10 mouse cellular contexts compared by ENCODE assay signal in genomic region chr19:25360571-25361029, GRCm38 (mm10).
DNase-seq lines count a peak whose midpoint lies in the region; ATAC-seq lines count a peak whose summit lies in the region.
"Had no signal": no experiment of that assay in that cellular context is flagged by ENCODE, and none has a peak within 500 bp of the region (broad histone marks: within the 10 kb centered on the region; RNA-seq: fewer than 3 reads in every experiment).

No protein-coding gene starts in this region.

- H3K4me3 ChIP-seq in liver, embryonic 11.5 days (ENCODE audit: low read depth, low read length), result no peak overlapping the region
- no peak overlapping the region for H3K4me3 ChIP-seq in embryonic facial prominence, embryonic 11.5 days (ENCODE audit: low read depth, low read length)
- no peak overlapping the region for H3K4me3 ChIP-seq in lung, embryonic 16.5 days (ENCODE audit: low read length)
- H3K4me3 ChIP-seq: myocyte had no signal

- peak; percentile 26 for DNase-seq in liver
- DNase-seq in liver, embryonic 11.5 days (ENCODE audit: low spot score), result no peak
- DNase-seq in embryonic facial prominence, embryonic 11.5 days (ENCODE audit: low spot score), result peak; percentile 48
- peak; percentile 21 to 26 for DNase-seq in thymus, postnatal 10 days (ENCODE audit: low spot score in 2 of 2)
- DNase-seq in kidney, postnatal 36 days, result no peak
- no peak for DNase-seq in ovary, adult 18-20 months (ENCODE audit: low spot score)
- DNase-seq: layer of hippocampus, postnatal 36 days had no signal

- no peak overlapping the region for H3K9ac ChIP-seq in liver, embryonic 11.5 days (ENCODE audit: low read depth, low read length)
- no peak overlapping the region; the same call in 1 of the 2 replicates for H3K9ac ChIP-seq in embryonic facial prominence, embryonic 11.5 days (replicated peaks; ENCODE audit: low read length)
- no peak overlapping the region for H3K9ac ChIP-seq in lung, embryonic 16.5 days (ENCODE audit: low read length)

- WGBS in liver, embryonic 11.5 days, result 15% methylated on average over 9 of the region's 9 CpGs
- WGBS in embryonic facial prominence, embryonic 11.5 days, result 23% methylated on average over 9 of the region's 9 CpGs
- WGBS in lung, embryonic 16.5 days, result 29% methylated on average over 9 of the region's 9 CpGs

- H3K4me2 ChIP-seq in liver, embryonic 11.5 days, result no peak overlapping the region
- no peak overlapping the region for H3K4me2 ChIP-seq in embryonic facial prominence, embryonic 11.5 days (ENCODE audit: low read depth, low read length)
- H3K4me2 ChIP-seq in lung, embryonic 16.5 days (ENCODE audit: low read depth, low read length), result no peak overlapping the region

- no peaks in the 10 kb centered on the region; the same call in 1 of the 2 replicates for H3K36me3 ChIP-seq in liver, embryonic 11.5 days (ENCODE audit: control insufficient read depth, insufficient read depth, low read length)
- no peaks in the 10 kb centered on the region for H3K36me3 ChIP-seq in embryonic facial prominence, embryonic 11.5 days (replicated peaks; ENCODE audit: control insufficient read depth, insufficient read depth, low read depth, low read length)
- no peaks in the 10 kb centered on the region for H3K36me3 ChIP-seq in lung, embryonic 16.5 days (ENCODE audit: control insufficient read depth, insufficient read depth, low read length)

- no peak for ATAC-seq in liver, embryonic 11.5 days (replicated peaks; ENCODE audit: low FRiP score)
- ATAC-seq in embryonic facial prominence, embryonic 11.5 days (replicated peaks; ENCODE audit: insufficient number of reproducible peaks, low FRiP score, low TSS enrichment, low read depth), result no peak
- peak; percentile 64 for ATAC-seq in lung, embryonic 16.5 days (ENCODE audit: low read depth)
- no peak for ATAC-seq in erythroblast, adult 5-6 weeks (replicated peaks; ENCODE audit: low FRiP score, poor library complexity, severe bottlenecking)

- no peak overlapping the region for H3K27ac ChIP-seq in liver, embryonic 11.5 days (ENCODE audit: low read depth, low read length)
- H3K27ac ChIP-seq in embryonic facial prominence, embryonic 11.5 days (replicated peaks; ENCODE audit: low read depth, low read length), result no peak overlapping the region
- no peak overlapping the region for H3K27ac ChIP-seq in lung, embryonic 16.5 days (ENCODE audit: low read length)

- peaks cover 16% of the 10 kb centered on the region; the same call in 1 of the 2 replicates for H3K27me3 ChIP-seq in liver, embryonic 11.5 days (replicated peaks; ENCODE audit: control insufficient read depth, insufficient read depth, low read length)
- no peaks in the 10 kb centered on the region; the same call in 1 of the 2 replicates for H3K27me3 ChIP-seq in embryonic facial prominence, embryonic 11.5 days (ENCODE audit: control insufficient read depth, insufficient read depth, low read length)
- peaks cover 28% of the 10 kb centered on the region for H3K27me3 ChIP-seq in lung, embryonic 16.5 days (ENCODE audit: control insufficient read depth, insufficient read depth, low read depth, low read length)

- H3K9me3 ChIP-seq in liver, embryonic 11.5 days (ENCODE audit: control insufficient read depth, low read length), result no peaks in the 10 kb centered on the region
- H3K9me3 ChIP-seq in embryonic facial prominence, embryonic 11.5 days (replicated peaks; ENCODE audit: control insufficient read depth, low read length), result no peaks in the 10 kb centered on the region
- H3K9me3 ChIP-seq in lung, embryonic 16.5 days (ENCODE audit: control insufficient read depth, low read length), result no peaks in the 10 kb centered on the region

- peaks cover 4% of the 10 kb centered on the region; the same call in 1 of the 2 replicates for H3K4me1 ChIP-seq in liver, embryonic 11.5 days (replicated peaks; ENCODE audit: control insufficient read depth, insufficient read depth, low read length)
- H3K4me1 ChIP-seq in embryonic facial prominence, embryonic 11.5 days (ENCODE audit: control insufficient read depth, insufficient read depth, low read length), result no peaks in the 10 kb centered on the region
- H3K4me1 ChIP-seq in lung, embryonic 16.5 days (replicated peaks; ENCODE audit: control insufficient read depth, insufficient read depth, low read length), result peaks cover 10% of the 10 kb centered on the region; the same call in 1 of the 2 replicates

Comparison
In these comparisons a context has a peak if more than half of its experiments do, and no peak if none do; other contexts are left out.
1. DNase-seq: peak in liver (single experiment), embryonic facial prominence, embryonic 11.5 days (single experiment) and thymus, postnatal 10 days (2 of 2); none in liver, embryonic 11.5 days (single experiment), kidney, postnatal 36 days (0 of 2) and ovary, adult 18-20 months (single experiment).